Comparison of ENCODE assay signal across 22 mouse cellular contexts in the genomic region with DNA sequence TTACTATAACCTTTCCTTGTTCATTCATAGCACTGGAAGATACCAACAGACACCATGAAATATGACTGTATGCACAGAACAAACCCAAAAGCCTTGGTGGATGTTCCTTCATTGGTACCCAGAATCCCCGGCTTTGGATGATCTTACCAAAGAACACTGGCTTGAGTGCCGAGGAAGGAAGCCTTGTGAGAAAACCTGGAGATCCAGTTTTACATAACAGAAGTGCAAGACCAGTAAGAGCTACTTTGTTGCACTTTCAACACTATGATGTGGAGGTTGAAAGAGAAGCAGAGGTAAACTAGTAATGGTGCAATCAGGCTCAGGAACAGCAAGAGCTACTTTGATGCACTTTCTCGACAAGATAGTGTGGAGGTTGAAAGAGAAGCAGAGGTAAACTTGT.
DNase-seq lines count a peak whose midpoint lies in the region; ATAC-seq lines count a peak whose summit lies in the region.
"Had no signal": no experiment of that assay in that cellular context is flagged by ENCODE, and none has a peak within 500 bp of the region (broad histone marks: within the 10 kb centered on the region; RNA-seq: fewer than 3 reads in every experiment).

No protein-coding gene starts in this region.

- H3K36me3 ChIP-seq in midbrain, embryonic 11.5 days (ENCODE audit: control insufficient read depth, insufficient read depth, low read length), result no peaks in the 10 kb centered on the region
- H3K36me3 ChIP-seq in midbrain, embryonic 10.5 days, result no peaks in the 10 kb centered on the region
- H3K36me3 ChIP-seq: G1E had no signal

- H3K9ac ChIP-seq in midbrain, embryonic 11.5 days (ENCODE audit: low read length), result no peak overlapping the region

- no peak for ATAC-seq in midbrain, embryonic 11.5 days (ENCODE audit: low FRiP score)
- ATAC-seq: activated CD4-positive, CD25-positive, alpha-beta regulatory T cell, adult 4 months; CD4-positive, CD25-positive, alpha-beta regulatory T cell, adult 4 months; Patski had no signal

- no peaks in the 10 kb centered on the region for H3K27me3 ChIP-seq in midbrain, embryonic 11.5 days (ENCODE audit: control insufficient read depth, insufficient read depth, low read length)
- H3K27me3 ChIP-seq in midbrain, embryonic 10.5 days (ENCODE audit: low read depth, poor library complexity, severe bottlenecking), result no peaks in the 10 kb centered on the region
- H3K27me3 ChIP-seq: CH12.LX, Patski had no signal

- H3K4me2 ChIP-seq in midbrain, embryonic 11.5 days, result no peak overlapping the region

- 89% methylated on average over 3 of the region's 3 CpGs for whole genome bisulfite sequencing in midbrain, embryonic 11.5 days
- 88% methylated on average over 3 of the region's 3 CpGs for WGBS in midbrain, embryonic 10.5 days

- no peaks in the 10 kb centered on the region for H3K4me1 ChIP-seq in midbrain, embryonic 11.5 days (ENCODE audit: control insufficient read depth, insufficient read depth, low read length)
- H3K4me1 ChIP-seq in midbrain, embryonic 10.5 days, result peaks cover 5% of the 10 kb centered on the region; the same call in 1 of the 2 replicates

- no peak overlapping the region for H3K4me3 ChIP-seq in midbrain, embryonic 11.5 days (ENCODE audit: low read depth, low read length)
- H3K4me3 ChIP-seq in midbrain, embryonic 10.5 days, result no peak overlapping the region

- H3K27ac ChIP-seq in midbrain, embryonic 11.5 days (ENCODE audit: low read depth, low read length), result no peak overlapping the region
- H3K27ac ChIP-seq in midbrain, embryonic 10.5 days (replicated peaks), result no peak overlapping the region

- no peaks in the 10 kb centered on the region for H3K9me3 ChIP-seq in midbrain, embryonic 11.5 days (ENCODE audit: control insufficient read depth, low read length)
- no peaks in the 10 kb centered on the region for H3K9me3 ChIP-seq in midbrain, embryonic 10.5 days (replicated peaks)
- H3K9me3 ChIP-seq: G1E had no signal

- intact Hi-C loops in heart, postnatal 25 days (cut with DNase I), result no loop called here

- DNase-seq in heart, adult 11 months, result peak; percentile 54
- no peak for DNase-seq in heart, postnatal 25 days (ENCODE audit: low spot score)
- DNase-seq in midbrain, embryonic 11.5 days (ENCODE audit: low spot score, missing footprints), result peak; percentile 51
- DNase-seq in midbrain, embryonic 10.5 days (ENCODE audit: low spot score), result no peak
- peak; percentile 53 for DNase-seq in testis, postnatal 14 days (ENCODE audit: low spot score)
- DNase-seq in testis, postnatal 10 days (ENCODE audit: low spot score), result no peak
- DNase-seq in fat pad, adult 2 months (ENCODE audit: extremely low read depth, low read depth, low spot score), result peak; percentile 28
- DNase-seq in kidney, postnatal 4 days, result no peak
- DNase-seq: adrenal gland, adult 2 months; adrenal gland, adult 8-10 months; adrenal gland, postnatal 10 days; adrenal gland, postnatal 14 days; adrenal gland, postnatal 25 days; adrenal gland, postnatal 36 days; B cell, adult 2 months; cerebellum, adult 11 months; cerebellum, adult 11-12 months had no signal

Comparison
In these comparisons a context has a peak if more than half of its experiments do, and no peak if none do; other contexts are left out.
1. DNase-seq: peak in heart, adult 11 months (single experiment), midbrain, embryonic 11.5 days (single experiment), testis, postnatal 14 days (single experiment) and fat pad, adult 2 months (single experiment); none in heart, postnatal 25 days (single experiment), midbrain, embryonic 10.5 days (single experiment), testis, postnatal 10 days (single experiment) and kidney, postnatal 4 days (0 of 2).